Mouse (Mus musculus): ENCODE measurements around the gene Slc16a1. TPM values are rescaled to one million over a fixed set of nuclear protein-coding genes. Genes with fewer than 3 reads are reported as not detected.

The Slc16a1 gene
- 32.0 and 32.1 TPM in 2 replicates for polyA plus RNA-seq (2015; fragmentation: Nextera tagmentation; extraction: Ambion mirVana)

DNA sequence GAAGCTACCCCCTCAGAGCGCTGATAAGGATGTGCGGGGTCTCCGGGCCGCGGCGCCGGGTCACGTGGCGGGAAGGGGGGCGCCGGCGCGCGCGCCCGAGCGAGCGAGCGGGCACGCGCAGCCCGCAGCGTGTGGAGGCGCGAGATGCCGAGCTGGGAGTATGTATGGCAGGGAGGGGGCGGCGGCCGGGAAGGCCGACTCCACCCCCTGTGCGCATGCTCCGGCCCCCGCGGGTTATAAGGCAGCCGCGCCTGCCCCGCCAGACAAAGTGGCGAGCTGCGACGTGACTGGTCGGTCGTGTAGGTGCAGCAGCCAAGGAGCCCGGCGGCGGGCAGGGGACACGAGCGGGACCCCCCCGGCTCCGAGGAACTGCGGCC is at the start of gene Slc16a1:
Gene Slc16a1 (plus strand): TSS at position 266 of the 377 bp plus-strand sequence.
- H3K9me3 ChIP-seq (ENCODE audit: control insufficient read depth, low read length): no peaks in the 10 kb centered on the region
- H3K27me3 ChIP-seq (ENCODE audit: control insufficient read depth, insufficient read depth, low read length): no peaks in the 10 kb centered on the region
- WGBS: under 1% methylated on average over 48 of the region's 50 CpGs
- TF ChIP-seq CTCF (IDR thresholded peaks at IDR 0.05; ENCODE audit: low read depth) (no peak; the same call in 1 of the 2 replicates), EP300 (optimal IDR thresholded peaks at IDR 0.05) (no peak)
- H3K36me3 ChIP-seq (ENCODE audit: control insufficient read depth, insufficient read depth, low read length): no peaks in the 10 kb centered on the region
- peak within 1 kb of the TSS; percentile 84 for H3K9ac ChIP-seq (ENCODE audit: low read length)
- H3K4me1 ChIP-seq (replicated peaks; ENCODE audit: control insufficient read depth, insufficient read depth): no peaks in the 10 kb centered on the region
- DNase-seq (ENCODE audit: low spot score): peak; percentile 91
- peak; percentile 95 for ATAC-seq (ENCODE audit: low FRiP score, low TSS enrichment)
- H3K4me3 ChIP-seq (ENCODE audit: low read depth, low read length): peak within 1 kb of the TSS; percentile 81
- H3K4me2 ChIP-seq (replicated peaks; ENCODE audit: low read depth): peak within 1 kb of the TSS; percentile 99
- peak within 1 kb of the TSS; percentile 77 for H3K27ac ChIP-seq (replicated peaks)

DNA sequence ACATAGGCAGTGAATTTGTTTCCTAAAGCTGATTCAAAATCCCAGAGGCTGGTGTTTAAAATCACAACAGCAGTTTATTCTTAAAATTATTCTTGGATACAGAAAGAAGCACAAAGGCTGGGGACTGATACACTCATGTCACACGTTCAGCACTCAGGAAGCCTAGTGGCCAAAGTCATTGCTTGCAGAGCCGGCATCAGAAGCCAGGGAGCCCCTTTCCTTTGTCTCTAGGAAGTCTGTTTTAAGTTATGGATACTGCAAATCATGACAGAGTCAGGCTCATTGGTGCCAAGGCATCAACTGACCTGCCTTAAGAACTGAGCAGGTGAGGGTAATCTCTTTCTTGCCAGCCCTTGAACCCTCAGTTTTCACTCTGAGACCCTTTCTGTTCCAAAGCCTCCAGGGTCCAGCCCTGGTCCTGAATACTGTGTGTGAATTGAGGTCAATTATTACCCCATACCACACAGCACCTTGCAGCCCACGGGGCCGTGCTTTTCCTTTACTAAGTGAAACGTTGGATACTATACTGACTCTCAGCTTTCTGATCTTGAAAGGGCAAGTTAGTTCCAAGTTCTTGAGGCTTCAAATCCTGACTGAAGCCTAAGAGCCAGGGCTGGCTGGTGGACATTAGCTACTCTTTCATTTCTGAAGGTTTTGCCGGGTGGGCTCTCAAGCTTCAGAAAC is 41.9 kb upstream of the Slc16a1 start:
- H3K27me3 ChIP-seq (ENCODE audit: control insufficient read depth, insufficient read depth, low read length): no peaks in the 10 kb centered on the region
- WGBS: 45% methylated on average over 6 of the region's 6 CpGs
- H3K9me3 ChIP-seq (ENCODE audit: control insufficient read depth, low read length): no peaks in the 10 kb centered on the region
- H3K4me2 ChIP-seq (replicated peaks; ENCODE audit: low read depth): peak overlapping the region; percentile 27
- H3K36me3 ChIP-seq (ENCODE audit: control insufficient read depth, insufficient read depth, low read length): no peaks in the 10 kb centered on the region
- H3K4me1 ChIP-seq (replicated peaks; ENCODE audit: control insufficient read depth, insufficient read depth): no peaks in the 10 kb centered on the region
- no peak overlapping the region for H3K4me3 ChIP-seq (ENCODE audit: low read depth, low read length)
- H3K9ac ChIP-seq (ENCODE audit: low read length): no peak overlapping the region
- H3K27ac ChIP-seq (replicated peaks): no peak overlapping the region; the same call in 1 of the 2 replicates
- TF ChIP-seq CTCF (IDR thresholded peaks at IDR 0.05; ENCODE audit: low read depth) (no peak), EP300 (optimal IDR thresholded peaks at IDR 0.05) (no peak)
- no peak for ATAC-seq (ENCODE audit: low FRiP score, low TSS enrichment)
- no peak for DNase-seq (ENCODE audit: low spot score)

DNA sequence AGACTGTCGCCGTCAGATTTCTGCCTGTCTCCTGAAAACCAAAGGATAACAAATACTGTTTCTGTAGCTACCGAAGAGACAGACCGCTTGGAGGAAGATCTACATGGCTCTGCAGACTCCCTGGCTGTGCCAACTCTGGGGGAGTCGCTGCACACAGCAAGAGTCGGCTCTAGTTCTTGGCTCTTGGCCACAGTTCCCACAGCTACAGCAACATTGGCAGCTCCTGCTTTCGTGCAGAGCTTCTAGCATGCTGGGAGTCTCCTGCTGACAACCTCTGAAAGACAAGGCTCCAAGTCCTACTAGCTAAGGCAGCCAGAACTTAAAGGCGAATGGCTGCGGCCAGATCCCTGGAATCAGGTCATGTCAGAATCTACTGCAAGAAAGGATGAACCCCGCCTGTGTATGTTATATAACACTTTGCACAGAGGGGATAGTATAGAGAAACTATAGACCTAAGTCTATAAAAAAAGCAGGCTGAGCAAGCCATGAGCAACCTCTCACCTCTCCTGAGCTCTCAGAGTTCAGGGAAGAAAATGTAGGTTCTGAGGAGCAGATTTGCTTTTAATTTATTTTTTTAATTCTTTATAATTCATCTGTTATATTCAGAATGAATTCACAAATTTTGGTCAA is 41.2 kb upstream of the Slc16a1 start:
- Histone ChIP-seq H3K27ac (replicated peaks) (no peak overlapping the region; the same call in 1 of the 2 replicates), H3K9ac (ENCODE audit: low read length) (no peak overlapping the region), H3K4me1 (replicated peaks; ENCODE audit: control insufficient read depth, insufficient read depth) (no peaks in the 10 kb centered on the region), H3K9me3 (ENCODE audit: control insufficient read depth, low read length) (no peaks in the 10 kb centered on the region), H3K36me3 (ENCODE audit: control insufficient read depth, insufficient read depth, low read length) (no peaks in the 10 kb centered on the region), H3K27me3 (ENCODE audit: control insufficient read depth, insufficient read depth, low read length) (no peaks in the 10 kb centered on the region), H3K4me2 (replicated peaks; ENCODE audit: low read depth) (peak overlapping the region; percentile 27), H3K4me3 (ENCODE audit: low read depth, low read length) (no peak overlapping the region)
- ATAC-seq (ENCODE audit: low FRiP score, low TSS enrichment) (peak; percentile 60; the same call in 1 of the 2 replicates), DNase-seq (ENCODE audit: low spot score) (peak; percentile 61)
- TF ChIP-seq EP300 (optimal IDR thresholded peaks at IDR 0.05) (no peak), CTCF (IDR thresholded peaks at IDR 0.05; ENCODE audit: low read depth) (no peak)
- WGBS: 51% methylated on average over 10 of the region's 10 CpGs

DNA sequence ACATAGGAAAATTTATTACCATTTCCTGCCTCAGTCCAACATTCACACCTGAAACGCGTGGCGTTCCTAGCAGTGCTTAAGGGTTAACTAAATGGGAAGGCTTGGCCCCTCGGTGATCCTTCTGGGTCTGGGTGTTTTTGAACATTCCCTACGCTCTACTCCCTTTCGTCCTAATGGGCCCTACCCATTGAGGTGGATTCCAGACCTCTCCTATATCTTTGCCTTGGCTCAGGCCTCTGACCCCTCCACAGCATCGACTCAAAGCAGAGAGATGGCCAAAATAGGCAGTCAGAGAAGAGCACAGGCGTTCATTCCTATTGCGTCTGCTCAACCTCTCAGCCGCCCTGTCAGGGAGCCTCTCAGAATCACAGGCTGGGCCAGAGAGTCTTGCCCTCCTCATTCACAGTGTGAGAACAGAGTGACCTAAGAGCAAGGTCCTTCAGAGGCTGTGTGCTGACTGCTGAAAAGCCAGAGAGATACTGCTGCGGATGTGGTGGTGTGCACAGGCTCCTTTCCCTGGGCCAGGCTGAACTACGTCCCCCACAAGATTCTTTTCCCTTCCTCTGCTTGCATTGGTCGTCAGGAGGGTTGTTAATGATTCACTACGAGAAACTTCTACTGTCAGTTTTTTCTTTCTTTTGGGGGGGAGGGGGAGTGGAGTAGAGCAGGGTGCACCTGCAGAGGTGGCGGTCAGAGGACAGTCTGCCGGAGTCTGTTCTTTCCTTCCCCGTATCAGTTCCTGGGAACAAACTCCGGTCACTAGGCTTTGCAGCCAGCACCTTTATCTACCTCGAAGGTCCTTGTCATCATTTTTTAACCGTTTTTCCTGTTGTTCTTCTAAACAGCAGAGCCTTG is 38.9 kb upstream of the Slc16a1 start:
- no peak for TF ChIP-seq CTCF (IDR thresholded peaks at IDR 0.05; ENCODE audit: low read depth)
- no peak for TF ChIP-seq EP300 (optimal IDR thresholded peaks at IDR 0.05)
- Histone ChIP-seq H3K9me3 (ENCODE audit: control insufficient read depth, low read length) (no peaks in the 10 kb centered on the region), H3K36me3 (ENCODE audit: control insufficient read depth, insufficient read depth, low read length) (no peaks in the 10 kb centered on the region), H3K4me3 (ENCODE audit: low read depth, low read length) (no peak overlapping the region), H3K9ac (ENCODE audit: low read length) (no peak overlapping the region), H3K27me3 (ENCODE audit: control insufficient read depth, insufficient read depth, low read length) (no peaks in the 10 kb centered on the region), H3K4me1 (replicated peaks; ENCODE audit: control insufficient read depth, insufficient read depth) (no peaks in the 10 kb centered on the region), H3K27ac (replicated peaks) (peak overlapping the region; percentile 53), H3K4me2 (replicated peaks; ENCODE audit: low read depth) (no peak overlapping the region)
- DNase-seq (ENCODE audit: low spot score) (peak; percentile 47), ATAC-seq (ENCODE audit: low FRiP score, low TSS enrichment) (peak; percentile 69)
- 45% methylated on average over 20 of the region's 20 CpGs for WGBS

- Histone ChIP-seq H3K4me1 (replicated peaks; ENCODE audit: control insufficient read depth, insufficient read depth) (no peaks in the 10 kb centered on the region), H3K36me3 (ENCODE audit: control insufficient read depth, insufficient read depth, low read length) (no peaks in the 10 kb centered on the region), H3K4me2 (replicated peaks; ENCODE audit: low read depth) (no peak overlapping the region), H3K9ac (ENCODE audit: low read length) (no peak overlapping the region), H3K27me3 (ENCODE audit: control insufficient read depth, insufficient read depth, low read length) (no peaks in the 10 kb centered on the region), H3K4me3 (ENCODE audit: low read depth, low read length) (no peak overlapping the region), H3K27ac (replicated peaks) (peak overlapping the region; percentile 53; the same call in 1 of the 2 replicates), H3K9me3 (ENCODE audit: control insufficient read depth, low read length) (no peaks in the 10 kb centered on the region)
- no peak for TF ChIP-seq CTCF (IDR thresholded peaks at IDR 0.05; ENCODE audit: low read depth)
- no peak for TF ChIP-seq EP300 (optimal IDR thresholded peaks at IDR 0.05)
- 51% methylated on average over 3 of the region's 3 CpGs for WGBS
- DNase-seq (ENCODE audit: low spot score) (no peak), ATAC-seq (ENCODE audit: low FRiP score, low TSS enrichment) (peak; percentile 55)
These were observed 37.8 kb upstream of the Slc16a1 start for GRCm38 (mm10) chr3:104600691-104601090.
